Mouse (Mus musculus): ENCODE results near the gene Ccr10. TPM values are rescaled to one million over a fixed set of nuclear protein-coding genes. Genes with fewer than 3 reads are reported as not detected.
A peak's percentile ranks its signal among the peaks of the same experiment; 100 is the strongest.

Ccr10 gene
- polyA plus RNA-seq, 1 experiment from 2014 or later: 0.23 TPM

DNA sequence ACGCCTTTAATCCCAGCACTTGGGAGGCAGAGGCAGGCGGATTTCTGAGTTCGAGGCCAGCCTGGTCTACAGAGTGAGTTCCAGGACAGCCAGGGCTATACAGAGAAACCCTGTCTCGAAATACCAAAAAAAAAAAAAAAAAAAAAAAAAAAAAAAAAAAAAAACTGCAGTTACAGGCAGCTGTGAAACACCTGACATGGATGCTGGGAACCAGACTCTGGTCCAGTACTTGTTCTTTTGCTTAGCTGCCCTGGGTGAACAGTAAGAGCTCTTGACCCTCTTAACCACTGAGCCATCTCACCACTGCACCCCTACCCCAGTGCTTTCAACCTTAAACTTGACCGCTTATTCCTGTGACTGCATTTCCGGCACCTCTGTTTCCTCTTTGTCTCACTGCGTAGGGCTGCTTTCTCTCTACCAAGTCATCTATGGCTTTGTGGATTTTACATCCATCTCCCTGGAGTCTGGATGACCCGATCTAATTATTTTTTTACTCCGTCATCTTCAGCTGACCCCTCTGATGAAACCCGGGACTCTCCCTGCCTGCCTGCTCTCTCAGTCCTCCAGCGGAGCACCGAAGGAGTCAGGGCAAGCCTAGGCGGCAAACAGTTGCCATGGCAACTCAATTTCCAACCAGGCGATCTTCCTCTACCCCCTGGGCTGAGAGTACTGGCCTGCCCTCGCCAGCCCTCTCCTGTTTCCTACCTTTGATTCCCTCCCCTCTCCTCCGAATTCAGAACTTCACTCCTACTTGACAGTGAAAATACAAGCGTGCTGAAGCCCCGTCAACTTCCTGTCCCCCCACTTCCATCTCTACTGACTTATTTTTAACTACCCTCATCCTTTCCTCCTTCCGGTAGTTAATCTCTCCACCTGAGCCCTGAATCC, 31.7 kb downstream of the Ccr10 start:
- DNase-seq (ENCODE audit: low spot score): peak; percentile 65
- WGBS: 19% methylated on average over 17 of the region's 19 CpGs

DNA sequence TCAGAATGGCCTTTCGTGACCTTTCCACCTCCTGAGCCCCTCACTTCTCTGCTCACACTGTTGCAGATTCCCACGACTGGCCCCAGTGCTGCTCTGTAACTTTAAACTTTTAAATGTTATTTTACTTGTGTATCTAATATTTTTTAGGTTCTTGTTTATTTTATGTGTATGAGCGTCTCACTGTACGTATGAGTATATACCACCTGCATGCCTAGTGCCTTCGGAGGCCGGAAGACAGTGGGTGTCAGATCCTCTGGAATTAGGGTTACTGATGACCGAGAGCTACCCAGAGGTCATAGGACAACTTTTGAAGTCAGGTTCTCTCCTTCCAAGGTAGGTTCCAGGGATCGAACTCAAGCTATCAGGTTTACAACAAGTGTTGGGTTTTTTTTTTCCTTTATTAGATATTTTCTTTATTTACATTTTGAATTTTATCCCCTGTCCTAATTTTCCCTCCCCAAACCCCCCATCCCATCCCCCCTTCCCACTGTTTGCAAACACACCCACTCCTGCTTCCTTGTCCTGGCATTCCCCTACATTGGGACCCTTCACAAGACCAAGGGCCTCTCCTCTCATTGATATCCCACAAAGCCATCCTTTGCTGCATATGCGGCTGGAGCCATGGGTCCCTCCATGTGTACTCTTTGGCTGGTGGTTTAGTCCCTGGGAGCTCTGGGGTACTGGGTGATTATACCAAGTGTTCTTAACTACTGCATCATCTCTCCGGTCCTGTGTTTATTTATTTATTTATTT, 32.9 kb downstream of the Ccr10 start:
- Histone ChIP-seq H3K4me2 (ENCODE audit: low read length) (no peak overlapping the region), H3K4me3 (ENCODE audit: low read depth, low read length) (no peak overlapping the region), H3K36me3 (ENCODE audit: control insufficient read depth, insufficient read depth, low read length) (no peaks in the 10 kb centered on the region), H3K27ac (ENCODE audit: low read depth) (no peak overlapping the region), H3K9me3 (ENCODE audit: control insufficient read depth, low read length) (no peaks in the 10 kb centered on the region), H3K4me1 (replicated peaks; ENCODE audit: control insufficient read depth, insufficient read depth, low read length) (peaks cover 13% of the 10 kb centered on the region), H3K9ac (ENCODE audit: low read length) (no peak overlapping the region), H3K27me3 (replicated peaks; ENCODE audit: control insufficient read depth, insufficient read depth, low read length) (0 out of 2 replicates have a peak, but pooled peaks cover 7% of the 10 kb centered on the region)
- no peak for ATAC-seq (replicated peaks; ENCODE audit: low FRiP score, low TSS enrichment, low read depth)
- 84% methylated on average over 10 of the region's 10 CpGs for WGBS
- DNase-seq (ENCODE audit: low spot score): no peak

More for the DNA sequence above, 31.7 kb downstream of the Ccr10 start:
- Histone ChIP-seq H3K27ac (ENCODE audit: low read depth) (no peak overlapping the region), H3K4me1 (replicated peaks; ENCODE audit: control insufficient read depth, insufficient read depth, low read length) (peaks cover 14% of the 10 kb centered on the region), H3K4me3 (ENCODE audit: low read depth, low read length) (peak overlapping the region; percentile 26), H3K4me2 (ENCODE audit: low read length) (peak overlapping the region; percentile 58), H3K27me3 (replicated peaks; ENCODE audit: control insufficient read depth, insufficient read depth, low read length) (0 out of 2 replicates have a peak, but pooled peaks cover 7% of the 10 kb centered on the region), H3K36me3 (ENCODE audit: control insufficient read depth, insufficient read depth, low read length) (no peaks in the 10 kb centered on the region), H3K9me3 (ENCODE audit: control insufficient read depth, low read length) (no peaks in the 10 kb centered on the region), H3K9ac (ENCODE audit: low read length) (no peak overlapping the region; the same call in 1 of the 2 replicates)
- peak; percentile 22; the same call in 1 of the 2 replicates for ATAC-seq (replicated peaks; ENCODE audit: low FRiP score, low TSS enrichment, low read depth)

DNA sequence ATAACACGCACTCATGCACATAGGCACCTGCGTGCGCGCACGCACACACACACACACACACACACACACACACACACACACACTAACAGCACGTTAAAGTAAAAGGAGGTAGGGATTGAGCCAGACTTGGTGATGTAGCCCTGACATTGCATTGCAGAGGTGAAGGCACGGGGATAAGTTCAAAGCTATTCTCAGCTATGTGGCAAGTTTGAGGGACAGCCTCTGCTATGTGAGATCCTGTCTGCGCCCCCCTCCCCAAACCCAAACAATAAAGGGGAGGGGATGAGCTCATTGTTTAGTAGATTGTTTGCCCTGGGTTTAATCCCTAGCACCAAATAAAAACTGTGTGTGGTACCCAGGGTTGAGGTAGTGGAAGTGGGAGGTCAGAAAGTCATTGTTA, 34.2 kb downstream of the Ccr10 start:
- no peak overlapping the region for H3K27ac ChIP-seq (ENCODE audit: low read depth)
- ATAC-seq (replicated peaks; ENCODE audit: low FRiP score, low TSS enrichment, low read depth) (no peak), DNase-seq (ENCODE audit: low spot score) (no peak)
- WGBS: 80% methylated on average over 8 of the region's 8 CpGs
- no peaks in the 10 kb centered on the region for H3K9me3 ChIP-seq (ENCODE audit: control insufficient read depth, low read length)
- H3K4me2 ChIP-seq (ENCODE audit: low read length): no peak overlapping the region
- H3K4me1 ChIP-seq (replicated peaks; ENCODE audit: control insufficient read depth, insufficient read depth, low read length): peaks cover 13% of the 10 kb centered on the region
- H3K36me3 ChIP-seq (ENCODE audit: control insufficient read depth, insufficient read depth, low read length): no peaks in the 10 kb centered on the region
- no peak overlapping the region for H3K9ac ChIP-seq (ENCODE audit: low read length)
- 0 out of 2 replicates have a peak, but pooled peaks cover 7% of the 10 kb centered on the region for H3K27me3 ChIP-seq (replicated peaks; ENCODE audit: control insufficient read depth, insufficient read depth, low read length)
- H3K4me3 ChIP-seq (ENCODE audit: low read depth, low read length): no peak overlapping the region

DNA sequence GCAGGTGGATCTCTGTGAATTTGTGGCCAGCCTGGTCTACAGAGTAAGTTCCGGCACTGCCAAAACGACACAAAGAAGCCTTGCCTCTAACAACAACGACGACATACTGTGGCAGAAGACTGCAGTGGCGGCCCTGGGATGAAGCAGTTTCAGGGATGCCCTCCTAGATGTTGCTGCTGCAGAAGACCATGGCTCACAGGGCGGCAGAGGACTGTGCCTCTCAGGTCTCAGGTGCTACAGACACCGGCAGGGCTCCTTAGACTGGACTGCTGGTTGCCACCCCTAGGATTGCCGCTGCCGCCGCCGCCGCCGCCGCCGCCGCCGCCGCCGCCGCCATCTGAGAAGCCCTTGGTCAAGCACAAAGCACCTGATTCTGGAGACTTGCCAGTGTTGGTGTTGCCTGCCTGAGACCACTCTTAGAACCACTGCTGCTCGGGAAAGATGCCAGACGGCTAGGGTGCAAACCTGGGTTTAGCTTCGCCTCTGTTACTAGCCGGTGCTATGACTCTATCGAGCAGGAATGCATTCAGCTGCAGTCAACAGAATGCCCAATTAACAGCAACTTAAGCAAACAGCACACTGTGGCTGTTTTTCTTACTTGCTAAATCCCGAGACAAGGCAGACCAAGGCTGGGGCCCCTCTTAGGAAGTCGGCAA, 35.0 kb downstream of the Ccr10 start:
- Histone ChIP-seq H3K4me2 (ENCODE audit: low read length) (peak overlapping the region; percentile 46), H3K27ac (ENCODE audit: low read depth) (no peak overlapping the region), H3K36me3 (ENCODE audit: control insufficient read depth, insufficient read depth, low read length) (no peaks in the 10 kb centered on the region), H3K4me1 (replicated peaks; ENCODE audit: control insufficient read depth, insufficient read depth, low read length) (peaks cover 13% of the 10 kb centered on the region), H3K27me3 (replicated peaks; ENCODE audit: control insufficient read depth, insufficient read depth, low read length) (0 out of 2 replicates have a peak, but pooled peaks cover 7% of the 10 kb centered on the region), H3K9ac (ENCODE audit: low read length) (no peak overlapping the region), H3K9me3 (ENCODE audit: control insufficient read depth, low read length) (no peaks in the 10 kb centered on the region), H3K4me3 (ENCODE audit: low read depth, low read length) (peak overlapping the region; percentile 15; the same call in 1 of the 2 replicates)
- ATAC-seq (replicated peaks; ENCODE audit: low FRiP score, low TSS enrichment, low read depth) (no peak), DNase-seq (ENCODE audit: low spot score) (peak; percentile 65)
- WGBS: 52% methylated on average over 27 of the region's 27 CpGs

DNA sequence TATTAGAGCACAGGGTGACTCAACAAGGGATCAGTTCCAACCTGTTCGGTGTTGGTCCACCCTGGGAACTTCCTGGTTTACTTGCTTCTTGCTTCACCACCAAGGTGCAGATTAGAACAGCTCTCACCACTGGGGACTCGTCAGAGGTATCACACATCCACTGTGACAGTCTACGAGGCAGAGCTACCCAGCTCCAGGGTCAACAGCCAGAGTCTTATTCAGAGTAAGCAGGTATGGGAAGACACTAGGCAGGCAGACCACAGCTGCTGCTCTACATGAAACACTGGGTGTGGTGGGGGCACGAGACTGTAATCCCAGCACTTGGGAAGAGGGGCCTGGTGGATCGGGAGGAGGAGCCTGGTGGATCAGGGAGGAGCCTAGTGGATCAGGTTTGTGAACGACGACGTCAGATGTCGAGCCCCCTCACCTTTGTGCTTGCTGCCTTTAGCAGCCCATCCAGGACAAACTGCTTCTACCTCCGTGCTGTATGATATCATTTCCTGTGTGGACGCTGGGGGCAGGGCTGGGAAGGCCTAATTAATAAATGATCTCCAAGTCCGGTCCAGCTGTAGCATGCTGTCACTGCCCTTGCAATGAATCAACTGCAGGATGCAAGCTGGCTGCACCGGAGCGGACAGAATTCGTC, 36.6 kb downstream of the Ccr10 start:
- H3K4me3 ChIP-seq (ENCODE audit: low read depth, low read length): no peak overlapping the region

DNA sequence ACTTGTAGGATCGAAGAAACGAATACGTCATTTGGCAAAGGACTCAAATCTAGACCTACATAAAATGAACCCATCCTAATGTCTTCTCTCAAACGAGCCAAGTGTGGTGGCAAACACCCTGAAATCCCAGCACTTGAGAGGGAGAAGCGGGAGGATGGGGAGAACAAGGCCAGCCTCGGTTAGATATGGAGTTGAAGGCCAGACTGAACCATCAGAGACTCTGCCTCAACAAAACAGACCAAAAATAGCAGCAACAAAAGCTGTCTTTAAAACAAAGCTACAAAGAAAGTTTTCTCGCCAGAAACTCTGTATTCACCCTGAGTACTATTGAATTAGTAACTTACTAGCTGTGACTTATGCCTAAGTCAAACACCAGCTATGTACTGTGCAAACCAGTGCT, 38.2 kb downstream of the Ccr10 start:
- Histone ChIP-seq H3K27ac (ENCODE audit: low read depth) (no peak overlapping the region), H3K27me3 (replicated peaks; ENCODE audit: control insufficient read depth, insufficient read depth, low read length) (0 out of 2 replicates have a peak, but pooled peaks cover 7% of the 10 kb centered on the region), H3K36me3 (ENCODE audit: control insufficient read depth, insufficient read depth, low read length) (no peaks in the 10 kb centered on the region), H3K9me3 (ENCODE audit: control insufficient read depth, low read length) (no peaks in the 10 kb centered on the region), H3K4me2 (ENCODE audit: low read length) (no peak overlapping the region), H3K9ac (ENCODE audit: low read length) (no peak overlapping the region), H3K4me1 (replicated peaks; ENCODE audit: control insufficient read depth, insufficient read depth, low read length) (peaks cover 10% of the 10 kb centered on the region; the same call in 1 of the 2 replicates), H3K4me3 (ENCODE audit: low read depth, low read length) (no peak overlapping the region)
- 76% methylated on average over 7 of the region's 7 CpGs for WGBS
- DNase-seq (ENCODE audit: low spot score): no peak
- no peak for ATAC-seq (replicated peaks; ENCODE audit: low FRiP score, low TSS enrichment, low read depth)

More for the DNA sequence above, 36.6 kb downstream of the Ccr10 start:
- peak; percentile 74 for DNase-seq (ENCODE audit: low spot score)
- H3K4me1 ChIP-seq (replicated peaks; ENCODE audit: control insufficient read depth, insufficient read depth, low read length): peaks cover 10% of the 10 kb centered on the region; the same call in 1 of the 2 replicates
- H3K9ac ChIP-seq (ENCODE audit: low read length): no peak overlapping the region
- H3K27ac ChIP-seq (ENCODE audit: low read depth): 0 out of 2 replicates have a peak overlapping the region, but pooled peaks have one; percentile 35
- H3K36me3 ChIP-seq (ENCODE audit: control insufficient read depth, insufficient read depth, low read length): no peaks in the 10 kb centered on the region
- 0 out of 2 replicates have a peak, but pooled peaks cover 7% of the 10 kb centered on the region for H3K27me3 ChIP-seq (replicated peaks; ENCODE audit: control insufficient read depth, insufficient read depth, low read length)
- H3K9me3 ChIP-seq (ENCODE audit: control insufficient read depth, low read length): no peaks in the 10 kb centered on the region
- ATAC-seq (replicated peaks; ENCODE audit: low FRiP score, low TSS enrichment, low read depth): peak; percentile 34; the same call in 1 of the 2 replicates
- H3K4me2 ChIP-seq (ENCODE audit: low read length): peak overlapping the region; percentile 41
- 17% methylated on average over 15 of the region's 15 CpGs for WGBS

DNA sequence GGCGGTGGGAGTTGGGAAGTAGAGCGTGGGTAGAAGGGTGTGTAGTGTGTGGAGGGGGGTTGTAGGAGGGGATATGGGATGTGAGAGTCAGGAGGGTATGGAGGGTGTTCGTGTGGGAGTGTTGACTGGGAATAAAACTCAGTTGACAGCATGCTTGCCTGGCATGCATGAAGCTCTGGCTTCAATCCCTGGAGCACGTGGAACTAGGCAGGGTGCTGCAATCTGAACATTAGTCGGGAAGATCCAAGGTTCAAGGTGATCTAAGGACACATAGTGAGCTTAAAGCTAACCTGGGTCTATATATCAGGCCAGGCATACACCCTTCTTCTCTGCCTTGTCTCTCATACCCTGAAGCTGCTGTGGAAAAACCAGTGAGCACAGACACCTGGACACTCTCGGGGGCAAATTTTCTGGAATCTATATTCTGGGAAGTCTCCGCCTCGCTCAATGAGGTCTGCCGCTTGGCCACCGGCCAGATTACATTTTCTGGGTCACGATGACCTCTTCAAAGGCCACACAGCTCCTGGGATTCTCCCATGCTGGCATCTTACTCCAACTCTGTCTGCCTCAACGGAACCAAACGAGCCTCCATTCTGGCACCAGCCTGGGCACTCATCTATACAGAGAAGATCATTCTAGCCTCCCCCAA, 40.9 kb downstream of the Ccr10 start:
- no peak for DNase-seq (ENCODE audit: low spot score)
- 76% methylated on average over 13 of the region's 13 CpGs for WGBS

More for the DNA sequence above, 40.9 kb downstream of the Ccr10 start:
- Histone ChIP-seq H3K4me2 (ENCODE audit: low read length) (no peak overlapping the region), H3K4me1 (replicated peaks; ENCODE audit: control insufficient read depth, insufficient read depth, low read length) (peaks cover 10% of the 10 kb centered on the region; the same call in 1 of the 2 replicates), H3K27ac (ENCODE audit: low read depth) (no peak overlapping the region), H3K36me3 (ENCODE audit: control insufficient read depth, insufficient read depth, low read length) (no peaks in the 10 kb centered on the region), H3K27me3 (replicated peaks; ENCODE audit: control insufficient read depth, insufficient read depth, low read length) (no peaks in the 10 kb centered on the region), H3K9me3 (ENCODE audit: control insufficient read depth, low read length) (0 out of 2 replicates have a peak, but pooled peaks cover 4% of the 10 kb centered on the region), H3K4me3 (ENCODE audit: low read depth, low read length) (no peak overlapping the region), H3K9ac (ENCODE audit: low read length) (no peak overlapping the region)
- no peak for ATAC-seq (replicated peaks; ENCODE audit: low FRiP score, low TSS enrichment, low read depth)

All from intestine, embryonic 14.5 days (tissue).